Mouse (Mus musculus): ENCODE data around the gene Pcnx3.

Gene Pcnx3

GRCm38 (mm10) chr19:5684236-5684635 is 4.5 kb downstream of the Pcnx3 start:
- no peak for DNase-seq (ENCODE audit: low read depth, low spot score)

DNA sequence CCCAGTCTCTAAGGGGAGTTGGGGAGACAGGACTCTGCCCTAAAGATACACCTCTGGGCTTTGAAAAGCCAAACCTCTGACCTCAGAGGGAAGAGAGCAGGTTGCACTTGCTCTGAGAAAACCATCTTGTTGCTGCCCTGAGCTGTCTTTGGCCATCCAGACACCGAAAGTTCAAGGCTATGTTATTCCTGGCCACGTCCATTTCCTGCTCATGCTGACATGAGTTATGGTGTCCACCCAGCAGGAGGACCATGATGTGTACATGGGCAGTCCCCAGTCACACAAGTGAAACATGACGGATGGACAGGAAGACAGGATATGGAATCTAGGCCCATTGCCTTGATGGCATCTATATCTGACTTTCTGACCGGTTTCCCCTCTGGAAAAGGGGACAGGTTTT is 8.3 kb downstream of the Pcnx3 start:
- no peak for DNase-seq (ENCODE audit: low read depth, low spot score)

DNA sequence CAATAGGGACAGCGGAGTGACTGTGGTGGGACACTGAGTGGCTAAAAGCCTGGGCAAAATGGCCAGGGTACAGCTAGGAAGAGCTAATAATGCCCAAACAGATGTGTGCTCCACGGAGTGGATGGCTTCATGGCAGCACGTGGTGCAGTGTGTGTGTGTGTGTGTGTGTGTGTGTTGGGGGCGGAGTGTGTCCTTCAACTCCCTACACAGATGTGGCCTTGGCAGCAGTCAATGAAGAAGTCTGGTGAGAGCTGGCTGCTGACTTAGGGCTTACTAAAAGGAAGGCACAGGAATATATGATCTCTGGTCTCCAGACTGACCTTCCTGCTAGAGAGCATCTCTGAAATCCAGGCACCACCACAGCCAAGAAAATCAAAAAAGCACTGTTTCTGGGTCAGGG is 20.3 kb downstream of the Pcnx3 start:
- no peak for DNase-seq (ENCODE audit: low read depth, low spot score)

GRCm38 (mm10) chr19:5666386-5666785 is 22.3 kb downstream of the Pcnx3 start:
- DNase-seq (ENCODE audit: low read depth, low spot score), result no peak

- DNase-seq (ENCODE audit: low read depth, low spot score), result no peak
Observed at GRCm38 (mm10) chr19:5665465-5665864, 23.2 kb downstream of the Pcnx3 start.

DNA sequence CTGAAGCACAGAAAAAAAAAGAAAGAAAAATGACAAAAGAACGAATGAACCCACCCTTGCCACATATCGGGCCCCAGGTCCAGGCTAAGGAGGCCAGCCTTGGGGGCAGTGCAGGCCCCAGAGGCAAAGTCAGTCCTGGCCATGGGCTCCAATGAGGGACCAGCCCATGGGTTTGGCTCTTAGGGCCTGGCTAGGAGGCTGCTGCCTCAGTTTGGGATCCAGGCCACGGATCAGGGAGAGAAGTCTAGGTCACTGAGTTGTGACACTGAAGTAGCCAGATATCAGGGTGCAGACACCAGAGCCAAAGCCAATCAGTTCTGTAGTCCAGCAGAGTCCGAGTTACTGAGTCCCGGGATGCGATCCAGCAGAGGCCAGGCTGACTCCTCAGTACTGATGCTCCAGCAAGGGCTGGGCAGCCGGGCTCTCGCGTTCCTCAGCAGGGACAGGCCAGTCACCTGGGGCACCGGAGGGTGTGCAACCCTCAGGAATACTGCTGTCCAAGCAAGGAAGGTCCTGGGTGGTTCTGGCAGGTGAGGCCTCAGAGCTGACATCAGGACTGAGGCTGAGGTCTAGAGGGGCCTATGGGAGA is 23.9 kb downstream of the Pcnx3 start:
- DNase-seq (ENCODE audit: low read depth, low spot score), result no peak

DNA sequence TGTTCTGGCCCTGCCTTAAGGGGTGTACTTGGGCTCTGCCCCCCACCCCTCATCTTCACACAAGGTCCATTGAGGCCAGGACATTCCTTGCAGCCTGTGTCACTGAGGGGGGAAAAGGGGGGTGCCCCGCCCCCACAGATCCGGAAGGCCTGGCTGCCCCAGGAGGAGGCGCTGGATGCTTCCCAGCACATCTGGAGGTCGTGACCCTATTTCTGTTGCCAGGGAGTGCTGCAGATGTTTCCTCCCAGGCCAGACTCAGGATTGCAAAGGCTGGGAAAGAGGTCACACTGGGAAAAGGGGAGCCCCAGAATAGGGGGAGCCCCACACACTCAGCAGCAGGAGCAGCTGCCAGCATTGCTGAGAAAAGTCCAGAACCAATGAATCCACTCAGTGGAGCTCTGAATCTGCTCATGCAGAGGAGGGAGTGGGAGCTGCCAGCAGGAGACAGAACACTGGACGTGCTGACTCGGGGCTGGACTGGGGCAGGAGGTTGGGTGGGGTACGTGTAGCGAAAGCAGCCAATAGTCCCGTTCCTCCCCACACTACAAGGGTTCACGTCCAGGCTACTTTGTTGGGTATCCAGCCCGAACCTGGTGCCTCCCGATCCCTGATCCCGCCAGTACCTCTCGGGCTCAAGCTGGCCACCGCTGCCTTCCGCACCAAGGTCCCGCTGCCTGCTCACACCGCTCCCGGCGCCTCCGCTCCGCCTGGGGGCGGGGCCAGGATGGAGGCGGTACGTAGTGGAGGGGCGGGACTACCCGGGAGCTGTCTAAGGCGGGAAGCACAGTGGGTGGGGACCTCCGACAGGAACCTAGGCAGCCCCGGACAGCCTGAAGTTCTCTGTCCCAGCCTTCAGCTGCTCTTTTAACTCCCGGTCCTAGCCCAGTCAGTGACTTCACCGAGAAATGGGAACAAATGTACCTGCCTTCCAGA is 25.5 kb downstream of the Pcnx3 start, which contains the start of gene Sipa1:
TSS of gene Sipa1 (minus strand) at position 727 of the 933 bp plus-strand sequence.
- peak; percentile 87 for DNase-seq (ENCODE audit: low read depth, low spot score)

DNA sequence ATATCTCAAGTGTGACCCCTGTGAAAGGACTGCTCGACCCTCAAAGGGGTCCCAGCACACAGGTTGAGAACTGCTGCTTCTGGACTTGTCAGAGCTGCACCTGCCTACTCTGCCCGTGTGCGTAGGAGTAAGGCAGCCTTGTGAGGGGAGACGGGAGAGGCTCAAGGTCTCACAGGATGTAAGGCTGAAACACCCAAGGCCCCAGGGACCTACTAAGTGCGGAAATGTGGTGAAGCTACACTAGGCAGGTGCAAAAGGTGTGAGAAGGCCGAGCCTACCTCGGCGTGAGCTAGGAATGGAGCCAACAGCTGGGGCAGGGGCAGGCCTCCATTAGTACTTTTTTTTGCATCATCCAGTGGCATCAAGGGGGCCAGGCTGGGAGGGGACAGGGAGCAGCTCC is 26.4 kb downstream of the Pcnx3 start:
- no peak for DNase-seq (ENCODE audit: low read depth, low spot score)

GRCm38 (mm10) chr19:5660942-5661751 is 27.6 kb downstream of the Pcnx3 start:
- DNase-seq (ENCODE audit: low read depth, low spot score), result no peak

- peak; percentile 53 for DNase-seq (ENCODE audit: low read depth, low spot score)
Observed at GRCm38 (mm10) chr19:5654720-5655298, 33.9 kb downstream of the Pcnx3 start.

DNA sequence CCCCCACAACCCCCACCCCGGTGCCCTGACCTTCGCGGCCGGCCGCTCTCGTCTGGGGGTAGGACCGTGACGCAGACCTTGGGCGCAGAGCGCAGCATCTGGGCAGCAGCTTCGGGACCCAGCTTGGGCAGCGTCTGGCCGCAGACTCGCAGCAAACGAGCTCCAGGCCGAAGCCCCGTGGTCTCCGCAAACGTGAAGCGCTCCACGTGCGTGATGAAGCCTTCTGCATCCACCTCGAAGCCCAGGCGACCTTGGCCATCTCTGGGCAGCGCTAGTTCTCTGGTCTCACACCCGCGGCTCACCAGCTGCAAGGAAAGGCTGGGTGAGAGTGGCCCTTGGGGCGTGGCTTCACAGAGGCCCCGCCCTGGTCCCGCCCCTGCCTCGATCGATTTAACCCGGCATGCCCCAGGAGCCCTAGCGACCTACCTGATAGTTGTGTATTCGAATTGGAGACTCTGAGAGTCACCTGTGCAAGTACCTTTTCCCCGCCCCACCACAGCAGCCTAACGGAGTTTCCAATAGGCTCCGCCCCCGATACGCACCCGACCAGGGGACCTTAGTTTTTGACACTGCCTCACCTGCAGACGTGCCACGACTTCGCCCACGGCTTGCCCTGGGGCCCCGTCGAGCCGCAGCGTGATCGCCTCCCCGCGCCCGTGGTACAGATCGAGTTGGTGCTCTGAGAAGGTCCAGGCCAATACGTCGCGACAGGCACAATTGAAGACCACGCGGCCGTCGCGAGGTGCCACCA is 34.6 kb downstream of the Pcnx3 start:
- DNase-seq (ENCODE audit: low read depth, low spot score), result peak; percentile 88

DNA sequence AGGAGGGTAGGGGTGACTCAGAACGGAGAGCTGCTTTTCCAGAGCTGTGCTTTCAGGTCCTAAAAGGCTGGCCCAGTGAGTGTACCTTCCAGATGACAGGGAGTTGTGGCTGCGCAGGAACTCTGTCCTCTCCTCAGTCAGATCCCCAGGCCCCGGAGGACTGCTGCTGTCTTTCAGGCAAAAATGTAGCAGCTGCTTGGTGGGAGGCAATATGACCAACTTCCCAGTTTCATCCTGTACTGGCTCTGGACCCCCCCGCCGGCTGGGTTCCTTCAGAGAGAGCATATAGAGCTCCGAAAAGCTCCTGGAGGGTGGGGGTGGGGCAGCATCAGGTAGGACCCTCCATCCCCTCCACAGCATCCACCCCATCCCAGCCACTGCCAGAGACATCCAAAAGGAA is 36.1 kb downstream of the Pcnx3 start:
- no peak for DNase-seq (ENCODE audit: low read depth, low spot score)

GRCm38 (mm10) chr19:5651502-5652274 is 37.0 kb downstream of the Pcnx3 start:
- peak; percentile 59 for DNase-seq (ENCODE audit: low read depth, low spot score)

GRCm38 (mm10) chr19:5649298-5649741 is 39.4 kb downstream of the Pcnx3 start:
- DNase-seq (ENCODE audit: low read depth, low spot score), result no peak

GRCm38 (mm10) chr19:5648401-5649297 is 40.1 kb downstream of the Pcnx3 start:
- DNase-seq (ENCODE audit: low read depth, low spot score), result peak; percentile 90

GRCm38 (mm10) chr19:5647791-5648190 is 40.9 kb downstream of the Pcnx3 start:
- no peak for DNase-seq (ENCODE audit: low read depth, low spot score)

GRCm38 (mm10) chr19:5646731-5647330 is 41.9 kb downstream of the Pcnx3 start:
- DNase-seq (ENCODE audit: low read depth, low spot score), result no peak

GRCm38 (mm10) chr19:5645280-5645679 is 43.4 kb downstream of the Pcnx3 start:
- DNase-seq (ENCODE audit: low read depth, low spot score), result no peak

DNA sequence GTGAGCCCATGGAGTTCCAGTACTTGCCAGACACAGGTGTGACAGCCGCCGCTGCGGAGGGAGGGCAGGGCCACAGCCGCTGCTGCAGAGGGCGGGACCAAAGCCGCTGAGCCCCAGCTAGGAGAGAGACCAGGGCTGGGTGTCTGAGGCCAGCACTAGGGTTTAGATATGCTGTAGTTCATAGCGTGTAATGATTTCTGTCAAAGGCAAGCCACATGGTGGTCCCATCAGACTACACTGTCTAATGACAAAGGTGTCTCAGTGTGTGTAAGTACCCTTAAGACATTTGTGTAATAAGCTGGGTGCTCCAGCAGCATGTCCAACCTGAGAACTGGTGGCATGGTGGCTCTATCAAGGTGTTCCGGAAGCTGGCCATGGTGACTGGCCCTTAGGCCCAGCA is 47.1 kb downstream of the Pcnx3 start:
- no peak for DNase-seq (ENCODE audit: low read depth, low spot score)

Data from R1 (cell line).